Mouse (Mus musculus): Measurements from ENCODE around the gene Exoc7. TPM values are rescaled to one million over a fixed set of nuclear protein-coding genes. Genes with fewer than 3 reads are reported as not detected.
"Not testable (repeated sequence)": the region's sequence is repeated elsewhere in the genome, so short reads cannot be mapped to it uniquely, and the experiment has no call there.

Exoc7 gene
- polyA plus RNA-seq, 1 experiment from 2014 or later = 74.5 TPM

DNA sequence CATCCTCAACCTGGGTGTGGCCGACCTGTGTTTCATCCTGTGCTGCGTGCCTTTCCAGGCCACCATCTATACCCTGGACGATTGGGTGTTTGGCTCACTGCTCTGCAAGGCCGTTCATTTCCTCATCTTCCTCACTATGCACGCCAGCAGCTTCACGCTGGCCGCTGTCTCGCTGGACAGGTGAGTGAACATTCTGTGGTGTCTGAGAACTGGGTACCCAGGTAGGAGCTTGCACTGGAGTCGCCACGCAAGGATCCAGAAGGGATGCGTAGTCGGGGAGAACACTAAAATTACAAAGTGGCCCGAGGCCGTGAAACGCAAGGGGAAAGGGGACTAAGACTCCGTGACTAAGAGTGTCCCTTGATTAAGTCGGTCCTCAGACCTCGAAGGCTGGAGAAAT lies 25.4 kb downstream of the Exoc7 start:
- no peak for DNase-seq (ENCODE audit: low spot score)

DNA sequence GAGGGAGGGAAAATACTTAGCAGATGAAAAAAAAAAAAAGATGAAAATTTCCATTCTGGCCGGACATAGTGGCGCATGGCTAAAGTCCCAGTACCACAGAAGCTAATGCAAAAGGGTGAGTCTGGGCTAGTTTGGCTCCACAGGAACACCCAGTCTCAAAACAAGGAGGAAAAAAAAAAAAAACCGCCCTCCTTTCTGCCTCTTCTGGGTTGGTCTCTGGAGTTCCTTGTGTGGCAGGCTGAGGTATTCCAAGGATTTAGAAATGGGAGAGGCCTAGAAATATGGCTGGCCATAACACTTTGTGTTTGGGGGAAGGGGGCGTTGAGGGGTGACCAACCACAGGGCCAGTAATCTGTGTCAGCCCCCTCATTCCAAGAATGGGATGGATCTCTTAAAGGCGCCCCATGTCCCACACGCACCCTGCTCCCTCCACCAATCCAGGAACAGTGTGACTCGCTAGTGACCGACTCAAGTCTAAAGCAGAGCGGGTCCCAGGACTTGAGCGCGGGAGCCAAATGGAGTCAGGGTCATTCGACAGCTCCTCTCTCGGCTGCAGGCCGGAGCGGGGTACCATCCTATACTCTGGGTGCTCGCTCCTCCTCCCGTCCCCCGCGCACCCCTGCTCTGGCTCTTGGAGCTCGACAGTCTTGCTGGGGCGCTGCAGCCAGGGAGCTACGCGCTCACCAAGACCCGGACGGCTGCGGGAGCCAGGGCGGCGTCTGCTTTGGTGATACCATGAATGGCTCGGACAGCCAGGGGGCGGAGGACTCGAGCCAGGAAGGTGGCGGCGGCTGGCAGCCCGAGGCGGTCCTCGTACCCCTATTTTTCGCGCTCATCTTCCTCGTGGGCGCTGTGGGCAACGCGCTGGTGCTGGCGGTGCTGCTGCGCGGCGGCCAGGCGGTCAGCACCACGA lies 26.0 kb downstream of the Exoc7 start, which contains the start of gene Galr2:
Galr2 (plus strand) TSS at position 189 of the 913 bp plus-strand sequence.
- DNase-seq (ENCODE audit: low spot score) = no peak

DNA sequence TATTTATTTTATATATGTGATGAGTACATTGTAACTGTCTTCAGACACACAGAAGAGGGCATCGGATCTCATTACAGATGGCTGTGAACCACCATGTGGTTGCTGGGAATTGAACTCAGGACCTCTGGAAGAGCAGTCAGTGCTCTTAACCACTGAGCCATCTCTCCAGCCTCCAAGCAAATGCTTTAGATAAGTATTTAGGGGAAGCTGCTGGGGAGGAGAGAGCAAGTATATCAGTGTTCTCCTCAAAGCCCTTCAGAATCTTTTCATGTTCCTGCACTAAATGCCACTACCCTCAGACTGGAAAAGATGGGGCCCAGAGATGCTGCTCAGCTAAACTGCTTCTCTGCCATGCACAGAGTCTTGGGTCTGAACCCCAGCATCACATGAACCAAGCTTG lies 29.8 kb downstream of the Exoc7 start:
- not testable (repeated sequence) for DNase-seq (ENCODE audit: low spot score)

DNA sequence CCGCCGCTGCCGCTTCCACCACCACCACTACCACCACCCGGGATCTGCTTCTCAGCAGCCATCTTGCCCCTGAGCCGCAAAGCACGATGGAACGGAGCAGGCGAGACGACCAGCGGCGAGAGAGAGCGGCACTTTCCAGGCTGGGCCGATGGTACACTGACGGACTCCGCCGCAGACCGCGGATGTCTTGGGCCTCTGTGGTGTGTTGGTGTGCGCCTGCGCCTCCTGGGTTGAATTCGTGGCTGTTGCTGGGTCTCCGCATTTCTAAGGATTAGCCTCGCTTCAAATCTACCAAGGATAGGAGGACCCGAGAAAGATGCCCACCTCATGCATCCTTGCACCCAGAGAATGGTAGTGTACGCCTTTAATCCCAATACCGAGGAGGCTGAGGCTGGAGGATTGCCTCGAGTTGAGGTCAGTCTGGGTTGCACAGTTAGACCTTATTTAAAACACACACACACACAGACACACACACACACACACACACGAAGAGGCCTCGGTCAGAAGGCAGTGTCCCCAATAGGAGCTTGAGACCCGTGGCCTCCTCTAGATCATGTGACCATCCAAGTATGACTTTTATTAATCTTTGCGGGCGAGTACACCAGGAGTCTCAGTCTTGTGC lies 32.9 kb downstream of the Exoc7 start, which contains the start of gene Srp68:
Srp68 (minus strand) TSS at position 173 of the 622 bp plus-strand sequence.
- DNase-seq (ENCODE audit: low spot score) = peak; percentile 90

DNA sequence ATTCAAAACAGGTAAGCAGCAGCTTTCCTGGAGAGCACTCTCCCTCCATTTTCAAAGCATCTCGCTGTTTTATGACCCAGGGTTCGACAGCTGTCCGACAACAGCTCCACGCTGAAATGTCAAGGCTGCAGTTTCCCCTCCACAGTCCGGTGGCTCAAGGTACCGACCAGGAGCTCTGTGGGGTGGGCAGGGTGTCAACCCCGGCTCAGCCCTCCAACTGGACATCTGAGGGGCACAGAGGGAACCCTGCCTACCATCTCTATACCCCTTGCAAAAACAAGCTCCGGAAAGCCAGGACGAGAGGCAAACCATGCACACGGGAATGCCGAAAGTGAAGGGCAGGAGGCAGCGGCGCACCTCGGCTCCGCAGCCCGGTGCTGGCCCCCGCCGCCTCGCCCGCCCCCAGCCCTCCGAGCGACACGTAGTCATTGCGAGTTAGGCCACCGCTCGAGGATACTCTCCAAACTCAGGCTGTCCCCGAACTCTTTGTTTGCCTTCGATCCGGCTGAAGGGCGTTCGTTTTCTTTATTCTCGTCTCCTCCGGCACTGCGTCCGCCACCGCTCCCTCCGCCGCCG lies 33.5 kb downstream of the Exoc7 start:
- no peak for DNase-seq (ENCODE audit: low spot score)

DNA sequence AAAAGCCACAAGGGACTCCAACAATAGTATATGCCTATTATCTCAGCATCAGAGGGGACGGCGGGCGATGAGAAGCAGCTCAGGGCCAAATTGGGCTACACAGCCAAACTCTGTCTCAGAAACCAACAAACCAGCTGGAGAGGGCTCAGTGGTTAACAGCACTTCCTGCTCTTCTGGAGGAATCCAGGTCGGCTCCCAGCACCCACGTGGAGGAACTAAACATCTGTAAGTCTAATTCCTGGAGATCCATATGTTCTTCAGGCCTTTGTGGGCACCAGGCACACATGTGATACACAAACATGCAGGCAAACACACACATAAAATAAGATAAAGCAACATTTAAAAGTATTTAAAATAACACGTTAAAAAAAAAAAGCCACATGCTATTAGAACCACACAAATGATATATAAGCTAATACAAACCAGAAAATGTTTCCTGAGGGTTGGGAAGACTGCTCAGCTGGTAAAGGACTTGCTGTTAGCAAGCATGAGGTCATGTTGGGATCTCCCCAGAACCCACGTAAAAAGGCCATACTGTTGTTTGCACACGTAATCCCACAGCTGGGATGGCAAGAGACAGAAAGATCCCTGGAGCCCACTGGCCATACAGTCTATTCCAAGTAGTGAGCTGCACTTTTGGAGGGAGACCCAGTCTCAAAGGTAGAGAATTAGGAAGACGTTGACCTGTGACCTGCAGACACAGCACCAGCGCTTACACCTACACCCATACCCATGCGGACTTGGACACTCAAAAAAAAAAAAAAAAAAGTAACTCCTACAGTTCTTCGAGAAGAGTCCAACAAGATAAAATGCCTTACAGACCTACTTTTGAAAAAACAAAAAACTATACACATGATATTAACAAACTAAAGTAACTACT lies 34.2 kb downstream of the Exoc7 start:
- peak; percentile 14 for DNase-seq (ENCODE audit: low spot score)

DNA sequence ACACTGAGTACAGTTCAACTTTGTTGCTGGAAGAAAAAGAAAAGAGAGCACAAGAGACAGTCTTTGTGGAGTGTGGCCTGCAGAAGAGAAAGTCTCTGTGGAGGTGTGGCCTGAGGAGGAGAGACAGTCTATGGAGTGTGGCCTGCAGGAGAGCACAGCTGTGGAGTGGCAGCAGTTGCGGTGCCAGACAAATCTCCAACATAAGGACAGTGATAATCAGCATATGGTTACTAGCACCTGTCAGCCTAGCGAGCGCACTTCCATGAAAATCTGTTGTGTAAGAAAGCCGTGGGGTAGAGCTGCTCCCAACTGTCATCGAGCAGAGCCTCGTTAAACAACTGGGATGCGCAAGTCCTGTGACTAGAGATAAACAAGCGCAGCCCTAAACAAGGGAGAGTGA lies 37.5 kb downstream of the Exoc7 start:
- no peak for DNase-seq (ENCODE audit: low spot score)

DNA sequence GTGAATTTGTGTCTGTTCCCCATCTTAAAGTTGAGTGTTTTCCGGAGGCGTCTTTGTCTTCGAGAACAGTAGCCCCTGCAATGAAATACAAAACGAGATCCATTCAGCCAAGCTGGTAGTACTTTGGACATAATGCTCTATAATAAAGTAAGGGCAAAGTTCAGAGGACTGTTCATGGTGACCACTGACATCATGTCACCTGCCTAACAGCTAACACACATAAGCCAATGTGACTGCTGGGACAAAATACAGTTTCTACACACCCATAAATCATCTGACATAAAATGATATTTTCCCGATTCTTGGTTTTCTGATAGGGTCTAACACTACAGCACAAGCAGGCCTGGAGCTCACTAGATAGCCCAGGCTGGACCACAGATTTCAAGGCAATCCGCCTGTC lies 38.7 kb downstream of the Exoc7 start:
- DNase-seq (ENCODE audit: low spot score) = no peak

DNA sequence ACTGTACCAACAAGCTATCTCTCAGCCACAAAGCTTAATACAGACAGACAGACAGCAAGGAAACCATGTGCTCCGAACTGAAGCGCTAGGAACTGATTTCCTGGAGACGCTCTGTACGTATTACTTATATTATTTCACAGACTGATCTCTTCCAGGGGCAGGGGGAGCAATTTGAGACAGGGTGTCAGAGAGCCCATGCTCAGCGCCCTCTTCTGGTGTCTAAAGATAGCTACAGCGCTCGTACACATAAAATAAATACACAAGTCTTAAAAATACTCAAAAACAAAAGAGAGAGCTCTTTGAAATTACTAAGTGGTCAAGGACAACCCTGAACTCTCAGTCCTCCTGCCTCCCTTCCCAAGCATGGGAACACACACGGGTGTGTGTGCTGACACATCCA lies 39.4 kb downstream of the Exoc7 start:
- DNase-seq (ENCODE audit: low spot score) = peak; percentile 27

DNA sequence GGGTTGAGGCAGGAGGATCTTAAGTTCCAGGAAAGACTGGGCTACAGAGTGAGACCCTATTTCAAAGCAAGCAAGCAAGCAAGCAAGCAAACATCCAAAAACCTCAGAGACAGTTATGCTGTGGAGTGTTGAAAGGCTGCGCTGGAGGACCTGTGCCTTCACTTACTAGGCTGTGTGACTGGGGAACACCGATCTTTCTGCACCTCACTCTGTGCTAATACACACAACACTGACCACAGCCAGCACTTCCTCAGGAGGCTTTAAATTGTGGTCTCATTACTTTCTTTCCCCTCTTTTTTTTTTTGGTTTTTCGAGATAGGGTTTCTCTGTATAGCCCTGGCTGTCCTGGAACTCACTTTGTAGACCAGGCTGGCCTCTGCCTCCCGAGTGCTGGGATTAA lies 41.2 kb downstream of the Exoc7 start:
- DNase-seq (ENCODE audit: low spot score) = no peak

DNA sequence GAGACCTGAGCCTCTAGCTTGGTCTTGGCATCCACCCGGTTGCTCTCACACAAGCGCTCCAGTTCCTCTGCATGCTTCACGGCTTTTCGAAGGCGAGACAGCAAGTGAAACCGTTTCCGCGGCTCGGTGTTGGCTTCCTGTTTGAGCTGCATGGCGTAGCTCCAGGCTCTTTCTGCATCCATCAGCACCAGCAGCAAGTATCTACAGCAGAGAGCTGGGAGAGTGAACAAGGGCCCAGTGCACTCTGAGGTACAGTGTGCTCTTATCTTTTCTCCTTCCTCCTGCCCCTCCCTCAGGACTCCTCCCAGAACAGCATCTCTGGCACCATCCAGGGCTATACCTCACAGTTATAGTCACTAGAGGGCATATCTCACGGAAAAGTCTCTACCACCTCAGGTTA lies 41.7 kb downstream of the Exoc7 start:
- DNase-seq (ENCODE audit: low spot score) = peak; percentile 15

DNA sequence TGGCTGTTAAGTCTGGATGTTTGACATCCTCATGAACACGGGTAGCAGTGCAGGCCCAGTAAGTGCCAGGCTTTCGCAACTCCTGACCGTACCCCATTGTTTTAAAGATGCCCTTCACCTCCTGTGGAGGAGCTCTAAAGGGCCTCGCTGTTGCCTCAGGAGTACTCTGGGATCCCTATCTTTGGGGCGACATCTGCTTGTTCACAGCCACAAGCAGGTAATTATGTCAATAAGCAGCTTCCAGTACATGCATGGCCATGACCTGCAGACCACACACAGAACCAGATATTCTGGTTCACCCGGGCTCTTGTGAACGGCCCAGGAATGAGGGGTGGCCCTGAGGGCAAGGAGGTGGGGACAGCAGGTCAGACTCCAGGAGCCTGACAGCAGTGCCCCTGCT lies 46.8 kb downstream of the Exoc7 start:
- no peak for DNase-seq (ENCODE audit: low spot score)

DNA sequence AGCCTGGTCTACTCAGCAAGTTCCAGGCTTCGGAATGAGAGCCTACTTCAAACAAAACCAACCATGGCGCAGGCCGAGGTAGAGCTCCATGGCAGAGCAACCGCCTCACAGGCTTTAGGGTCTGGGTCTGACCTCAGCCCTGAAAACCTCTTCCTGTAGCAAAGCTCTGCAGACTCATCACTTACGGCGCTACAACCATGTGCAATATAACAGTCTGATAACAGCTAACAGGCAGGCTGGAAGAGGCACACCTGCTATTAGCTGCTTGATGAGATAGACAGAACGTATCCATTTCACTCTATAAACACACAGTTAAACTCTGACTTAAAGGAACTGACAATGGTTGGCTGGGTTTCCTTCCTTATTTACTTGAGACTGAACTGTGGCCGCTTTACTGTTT lies 47.6 kb downstream of the Exoc7 start:
- DNase-seq (ENCODE audit: low spot score) = peak; percentile 65

DNA sequence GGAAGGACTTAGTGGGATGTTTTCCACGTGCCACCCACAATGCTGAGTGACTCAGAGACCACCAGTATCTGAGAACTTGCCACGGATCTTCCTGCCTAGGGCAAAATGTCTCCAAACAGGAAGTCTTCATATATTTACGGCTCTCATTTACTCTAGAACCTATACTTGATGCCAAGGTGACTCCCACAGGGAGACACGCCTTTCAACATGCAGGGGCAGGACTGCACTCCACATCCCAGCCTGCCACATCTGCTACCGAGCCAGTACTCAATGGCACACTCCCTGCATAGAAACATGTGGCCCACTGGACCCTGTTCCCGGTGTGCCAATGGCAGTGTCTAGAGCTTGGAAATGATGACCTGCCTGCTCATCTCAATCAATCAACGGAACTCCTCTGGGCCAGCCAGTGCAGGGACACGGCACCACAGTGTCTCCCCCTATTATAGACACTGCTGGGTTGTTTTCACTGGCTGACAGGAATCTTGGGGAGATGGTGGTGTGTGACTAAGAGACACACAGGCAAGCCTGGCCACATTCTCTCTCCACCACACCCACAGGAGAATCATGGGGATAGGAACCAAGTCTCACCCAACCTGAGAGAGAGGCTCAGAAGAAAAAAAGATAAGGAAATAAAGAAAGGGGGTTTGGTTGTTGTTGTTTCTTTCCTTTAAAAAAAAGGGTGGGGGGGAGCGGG lies 50.9 kb downstream of the Exoc7 start:
- DNase-seq (ENCODE audit: low spot score) = no peak

DNA sequence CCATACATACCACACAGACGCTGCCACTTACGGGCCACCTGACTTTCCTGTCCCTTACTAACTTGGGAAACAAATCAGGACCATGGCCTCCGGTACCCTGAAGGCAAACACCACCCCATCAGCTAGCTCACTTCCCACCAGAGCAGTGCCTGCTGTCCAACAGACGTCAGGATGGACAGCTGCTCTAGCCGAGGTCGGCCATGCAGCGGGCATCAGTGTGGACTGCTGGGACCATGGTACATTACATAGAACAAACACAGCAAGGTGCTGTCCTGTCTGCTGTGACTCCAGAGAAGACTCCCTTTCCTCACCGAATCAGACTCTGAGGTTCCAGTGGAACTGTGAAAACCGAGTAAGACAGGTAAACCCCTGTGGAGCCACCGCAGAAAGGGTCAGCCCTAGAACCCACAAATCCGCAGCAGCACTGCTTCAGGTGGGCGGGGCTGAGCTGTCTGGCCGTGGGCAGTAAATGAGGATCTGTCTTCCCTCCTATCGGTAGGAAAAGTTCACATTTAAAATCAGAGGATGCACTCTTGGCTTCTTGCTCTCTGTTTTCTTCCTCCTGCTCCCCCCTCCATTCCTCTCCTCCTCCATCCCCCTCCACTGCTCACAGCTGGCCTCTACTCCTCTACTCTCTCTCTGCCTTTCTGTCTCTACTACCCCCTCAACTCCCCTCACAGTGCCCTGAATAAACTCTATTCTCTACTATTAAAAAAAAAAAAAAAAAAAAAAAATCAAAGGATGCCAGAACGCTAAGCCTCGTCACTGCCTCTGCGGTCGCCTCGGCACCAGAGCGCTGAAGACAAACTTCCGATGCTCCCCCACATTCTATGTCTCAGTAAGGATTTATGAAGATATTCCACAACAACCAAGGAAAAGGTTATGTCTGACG lies 51.7 kb downstream of the Exoc7 start:
- no peak for DNase-seq (ENCODE audit: low spot score)

DNA sequence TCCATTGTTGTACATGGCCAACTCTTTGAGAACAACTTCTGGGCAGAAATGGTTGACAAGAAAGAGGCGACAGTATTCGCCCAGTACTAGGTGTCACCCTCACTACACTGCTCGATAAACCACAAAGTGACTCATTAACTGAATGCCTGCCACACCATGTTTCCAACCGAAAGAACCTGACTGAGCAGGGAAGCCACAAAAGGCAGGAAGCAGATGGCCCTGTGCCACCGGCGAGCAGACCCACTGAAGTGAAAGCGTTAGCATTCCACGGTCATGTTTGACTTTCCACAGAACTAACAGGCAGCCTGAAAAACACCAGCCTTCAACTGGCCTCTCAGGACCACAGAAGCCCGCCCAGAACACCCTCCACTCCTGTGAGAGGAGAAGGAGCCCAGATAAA lies 52.4 kb downstream of the Exoc7 start:
- peak; percentile 42 for DNase-seq (ENCODE audit: low spot score)

DNA sequence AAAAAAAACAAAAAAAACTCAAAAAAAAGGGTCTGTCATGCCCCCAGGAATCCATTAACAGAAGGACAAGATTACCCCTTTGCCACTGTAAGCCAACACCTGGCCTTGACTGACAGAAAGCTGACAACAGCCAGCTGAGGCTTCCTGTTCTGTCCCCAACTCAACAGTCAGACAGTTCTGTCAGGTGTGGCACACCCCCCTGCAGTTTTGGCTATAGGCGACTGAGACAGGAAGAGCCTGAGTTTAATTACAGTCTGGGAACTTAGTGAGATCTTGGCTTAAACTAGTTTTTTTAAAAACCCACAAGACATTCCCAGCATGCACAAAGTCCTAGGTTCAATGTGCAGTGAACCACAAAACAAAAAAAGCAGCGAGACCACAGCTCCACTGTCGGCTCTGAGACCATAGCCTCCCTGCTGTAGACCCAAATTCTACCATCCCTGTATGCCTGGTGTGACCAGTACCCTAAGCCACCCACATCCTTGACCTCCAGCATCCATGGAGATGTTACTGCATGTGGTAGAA lies 53.9 kb downstream of the Exoc7 start:
- peak; percentile 60 for DNase-seq (ENCODE audit: low spot score)

DNA sequence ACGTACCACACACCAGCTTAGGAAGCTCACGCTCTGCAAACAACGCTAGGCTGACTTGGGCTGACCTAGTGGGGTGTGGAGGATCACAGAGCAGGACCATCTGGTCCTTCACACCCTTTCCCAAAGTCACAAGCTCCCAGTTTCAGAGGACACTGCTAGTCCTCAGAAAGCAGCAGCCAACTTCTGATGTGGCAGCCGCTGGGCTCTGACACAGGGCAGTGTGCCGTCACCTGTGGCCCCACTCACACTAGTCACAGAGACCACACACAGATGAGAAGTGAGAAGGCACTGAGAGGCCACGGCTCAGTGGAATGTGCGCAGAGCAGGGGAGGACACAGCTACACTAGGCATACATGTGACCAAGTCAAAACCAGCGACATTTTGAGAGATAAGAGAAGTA lies 56.1 kb downstream of the Exoc7 start:
- no peak for DNase-seq (ENCODE audit: low spot score)

DNA sequence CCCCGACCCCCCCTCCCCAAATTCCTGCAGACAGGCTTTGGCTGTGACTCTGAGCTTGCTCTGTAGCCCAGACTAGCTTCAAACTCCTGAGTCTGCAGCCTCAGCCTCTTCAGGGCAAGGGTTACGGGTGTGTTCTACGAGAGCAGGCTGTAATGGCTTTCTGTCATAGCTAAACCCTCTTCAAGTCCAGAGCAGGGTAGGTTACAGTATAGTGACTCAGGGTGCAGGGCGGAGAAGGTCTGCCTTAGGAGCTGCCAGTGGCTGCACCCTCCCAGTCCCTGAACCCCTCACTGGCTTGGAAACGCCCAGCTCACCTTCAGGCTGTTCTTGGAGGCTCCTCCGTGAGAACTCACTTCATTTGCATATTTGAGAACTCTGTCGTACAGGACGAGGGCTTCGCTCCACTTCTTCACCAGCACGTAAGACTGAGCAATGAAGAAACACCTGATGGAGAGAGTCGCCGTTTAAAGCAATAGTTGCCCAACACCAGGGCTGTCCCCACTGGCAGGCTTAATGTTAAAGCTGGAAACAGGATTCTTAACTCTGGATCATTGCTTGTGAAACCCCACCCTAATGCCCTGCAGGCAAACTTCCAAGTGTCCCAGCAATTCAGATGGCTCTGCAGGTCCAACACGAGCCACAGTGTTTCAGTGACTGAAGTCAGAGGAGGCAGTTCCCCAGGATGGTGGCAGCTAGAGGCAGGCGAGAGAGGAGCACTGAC lies 59.4 kb downstream of the Exoc7 start:
- no peak for DNase-seq (ENCODE audit: low spot score)
